11 mouse cellular contexts compared by ENCODE assay signal in genomic region chr1:159388565-159389024, GRCm38 (mm10).
DNase-seq lines count a peak whose midpoint lies in the region; ATAC-seq and TF ChIP-seq lines count a peak whose summit lies in the region.
"Had no signal": no experiment of that assay in that cellular context is flagged by ENCODE, and none has a peak within 500 bp of the region (broad histone marks: within the 10 kb centered on the region; RNA-seq: fewer than 3 reads in every experiment).

No protein-coding gene starts in this region.

- no peaks in the 10 kb centered on the region for H3K27me3 ChIP-seq in kidney, postnatal 0 days (ENCODE audit: insufficient read depth, low read length)
- H3K27me3 ChIP-seq in neural tube, embryonic 15.5 days (replicated peaks), result no peaks in the 10 kb centered on the region

- H3K9ac ChIP-seq in kidney, postnatal 0 days (ENCODE audit: low read depth, low read length), result no peak overlapping the region
- H3K9ac ChIP-seq in neural tube, embryonic 15.5 days (replicated peaks), result no peak overlapping the region

- H3K27ac ChIP-seq in kidney, postnatal 0 days, result no peak overlapping the region
- peak overlapping the region; percentile 19; the same call in 1 of the 2 replicates for H3K27ac ChIP-seq in neural tube, embryonic 15.5 days (replicated peaks)

- H3K36me3 ChIP-seq in kidney, postnatal 0 days (ENCODE audit: insufficient read depth, low read length), result no peaks in the 10 kb centered on the region
- H3K36me3 ChIP-seq in neural tube, embryonic 15.5 days, result no peaks in the 10 kb centered on the region
- H3K36me3 ChIP-seq: G1E had no signal

- TF ChIP-seq CTCF in kidney, postnatal 0 days (IDR thresholded peaks at IDR 0.05; ENCODE audit: low read depth), result no peak

- no peak overlapping the region for H3K4me2 ChIP-seq in kidney, postnatal 0 days (ENCODE audit: low read length)
- no peak overlapping the region for H3K4me2 ChIP-seq in neural tube, embryonic 15.5 days

- no peak overlapping the region for H3K4me3 ChIP-seq in kidney, postnatal 0 days (replicated peaks; ENCODE audit: low read depth, low read length)
- H3K4me3 ChIP-seq in neural tube, embryonic 15.5 days (replicated peaks), result no peak overlapping the region

- 29% methylated on average over 13 of the region's 13 CpGs for WGBS in kidney, postnatal 0 days
- 44% methylated on average over 13 of the region's 13 CpGs for WGBS in neural tube, embryonic 15.5 days

- no peaks in the 10 kb centered on the region for H3K9me3 ChIP-seq in kidney, postnatal 0 days (replicated peaks; ENCODE audit: low read length)
- no peaks in the 10 kb centered on the region for H3K9me3 ChIP-seq in neural tube, embryonic 15.5 days (replicated peaks)
- H3K9me3 ChIP-seq: G1E had no signal

- ATAC-seq in kidney, postnatal 0 days (replicated peaks; ENCODE audit: low FRiP score, low read depth), result no peak; the same call in 1 of the 2 replicates
- peak; percentile 72; the same call in 1 of the 2 replicates for ATAC-seq in neural tube, embryonic 15.5 days (ENCODE audit: low FRiP score)
- no peak for ATAC-seq in monocyte, adult 5-6 weeks (replicated peaks; ENCODE audit: insufficient number of reproducible peaks, low FRiP score, low TSS enrichment, poor library complexity, severe bottlenecking)

- 0 out of 2 replicates have a peak, but pooled peaks cover 5% of the 10 kb centered on the region for H3K4me1 ChIP-seq in kidney, postnatal 0 days (replicated peaks; ENCODE audit: insufficient read depth, low read length)
- H3K4me1 ChIP-seq in neural tube, embryonic 15.5 days, result peaks cover 18% of the 10 kb centered on the region

- peak; percentile 74 to 80 for DNase-seq in cerebellum, postnatal 10 days
- DNase-seq in cerebellum, adult 11-12 months, result no peak
- peak; percentile 66 for DNase-seq in kidney, postnatal 0 days (ENCODE audit: low spot score)
- DNase-seq in kidney, postnatal 36 days, result no peak
- DNase-seq in right cerebral cortex, adult 18-20 months, result peak; percentile 19
- DNase-seq in right cerebral cortex, postnatal 25 days, result no peak
- DNase-seq: heart, adult 18-20 months; heart, postnatal 4 days had no signal

Comparison
In these comparisons a context has a peak if more than half of its experiments do, and no peak if none do; other contexts are left out.
1. DNase-seq: peak in cerebellum, postnatal 10 days (2 of 2), kidney, postnatal 0 days (single experiment) and right cerebral cortex, adult 18-20 months (single experiment); none in cerebellum, adult 11-12 months (single experiment), kidney, postnatal 36 days (0 of 2) and right cerebral cortex, postnatal 25 days (single experiment).